Mouse (Mus musculus) embryo, embryonic 11 days (tissue): Measurements from ENCODE around the gene Mat2a.
"Not testable (repeated sequence)": the region's sequence is repeated elsewhere in the genome, so short reads cannot be mapped to it uniquely, and the experiment has no call there.

ENCODE experiments used
- DNase-seq: peaks from one replicate; pipeline ENCODE4 v3.0.0-alpha.2; 2015

Mat2a gene

DNA sequence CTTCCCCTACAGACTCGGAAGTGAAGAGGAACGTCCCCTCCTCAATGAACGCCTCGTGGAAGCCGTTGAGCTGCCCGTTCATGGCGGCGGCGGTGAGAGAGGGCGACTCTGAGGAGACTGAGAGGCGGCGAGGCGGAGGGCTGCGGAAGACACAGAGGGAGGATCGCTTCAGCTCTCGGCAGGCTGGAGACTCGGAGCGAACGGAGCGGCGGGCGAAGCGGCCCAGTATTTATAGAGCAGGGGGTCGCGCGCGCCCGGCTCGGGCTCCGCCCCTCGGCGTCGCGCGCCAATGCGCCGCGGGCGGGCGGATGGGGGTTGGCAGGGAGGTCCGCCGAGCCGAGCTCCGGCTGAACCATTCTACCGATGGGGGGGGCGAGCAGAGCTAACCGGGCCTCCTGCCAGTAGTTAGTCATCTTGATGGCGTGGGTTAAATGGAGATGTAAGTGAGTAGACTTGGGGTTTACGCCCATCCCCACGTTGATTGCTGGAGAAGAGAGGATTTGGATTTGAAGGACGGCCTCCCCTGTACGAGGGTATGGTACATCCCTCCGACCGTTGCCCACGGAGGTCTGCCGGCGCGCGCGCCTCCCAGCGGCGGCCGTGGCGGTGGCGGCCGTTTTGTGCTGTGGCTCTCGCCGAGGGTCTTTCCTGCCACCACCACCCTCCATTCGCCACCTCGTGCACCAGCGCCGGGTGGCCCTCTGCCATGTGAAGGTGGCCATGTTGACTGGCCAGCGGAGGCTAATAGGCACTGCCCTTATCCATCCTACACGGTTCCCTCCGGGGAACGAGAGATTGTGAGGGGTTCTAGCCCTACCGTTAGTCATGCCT, at the start of gene Mat2a:
Gene Mat2a, minus strand, starts transcription at position 204 of the 831 bp plus-strand sequence.
- peak; percentile 95 for DNase-seq

DNA sequence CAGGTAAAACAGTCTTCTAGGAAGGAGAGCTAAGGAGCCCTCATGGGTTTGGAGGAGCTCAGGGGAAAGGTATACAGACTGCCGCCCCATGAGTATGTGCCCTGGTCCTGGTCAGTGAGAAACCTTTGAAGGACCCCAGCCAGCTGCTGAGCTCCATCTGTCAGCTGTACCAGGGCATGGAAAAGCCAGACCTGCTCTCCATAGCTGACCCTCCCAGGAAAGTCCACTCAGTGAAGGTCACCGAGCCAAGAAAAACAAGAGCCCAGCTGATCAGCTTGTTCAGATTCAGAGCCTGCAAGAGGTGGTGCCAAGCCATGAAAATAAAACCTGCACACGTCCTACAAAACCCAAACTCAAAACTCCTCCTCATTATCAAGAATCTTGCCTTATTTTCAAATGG, 49.5 kb upstream of the Mat2a start:
- no peak for DNase-seq

DNA sequence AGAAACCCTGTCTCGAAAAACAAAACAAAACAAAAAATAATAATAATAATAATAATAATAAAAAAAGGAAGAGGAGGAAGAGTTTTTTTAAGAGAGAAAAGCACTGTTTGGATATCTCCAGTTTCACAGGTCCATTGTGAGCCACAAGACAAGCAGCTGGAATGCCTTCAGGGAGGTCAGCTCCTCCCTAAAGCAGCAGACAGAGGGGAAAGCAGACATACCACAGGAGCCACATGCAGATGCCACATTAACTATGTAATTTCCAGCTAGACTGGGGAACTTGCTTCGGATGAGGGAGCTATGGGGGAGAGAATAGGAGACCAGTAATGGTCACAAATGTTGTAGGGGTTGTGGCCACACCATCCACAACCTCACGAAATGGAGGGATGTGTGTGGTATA, 47.9 kb upstream of the Mat2a start:
- DNase-seq, result peak; percentile 8

DNA sequence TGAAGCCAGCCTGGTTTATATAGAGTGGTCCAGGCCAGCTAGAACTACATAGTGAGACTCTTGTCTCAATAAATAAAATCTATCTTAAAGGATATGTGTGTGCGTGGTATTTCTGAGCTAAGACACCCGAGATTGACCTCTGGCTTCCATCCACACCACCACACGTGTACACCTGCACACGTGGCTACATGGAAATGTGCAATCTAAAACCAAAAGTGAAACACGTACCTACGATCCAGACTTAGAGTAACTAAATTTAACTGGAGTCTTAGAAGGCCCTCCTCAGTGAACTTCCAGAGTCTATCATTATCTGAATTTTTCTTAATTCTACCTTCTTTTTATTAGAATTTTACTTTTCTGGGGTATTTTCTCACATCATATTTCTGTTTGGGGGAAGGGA, 46.9 kb upstream of the Mat2a start:
- no peak for DNase-seq

DNA sequence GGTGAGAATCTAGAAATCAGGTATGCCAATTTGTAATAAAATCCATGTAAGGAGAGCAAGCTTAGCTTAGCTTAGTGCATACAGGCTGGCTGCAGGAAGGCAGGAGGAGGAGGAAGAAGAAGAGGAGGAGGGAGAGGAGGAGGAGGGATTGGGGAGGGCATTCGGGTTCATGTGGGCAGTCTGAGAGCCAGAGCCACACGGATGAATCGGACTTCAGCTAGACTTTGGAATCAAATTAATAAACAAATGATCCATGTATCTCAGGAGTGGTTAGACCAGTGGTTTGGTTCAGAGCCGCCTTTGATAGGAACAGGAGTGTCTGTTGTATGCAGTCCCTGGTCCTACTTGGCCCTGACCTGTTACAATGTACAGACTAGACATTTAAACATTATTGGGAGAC, 45.5 kb upstream of the Mat2a start:
- no peak for DNase-seq

DNA sequence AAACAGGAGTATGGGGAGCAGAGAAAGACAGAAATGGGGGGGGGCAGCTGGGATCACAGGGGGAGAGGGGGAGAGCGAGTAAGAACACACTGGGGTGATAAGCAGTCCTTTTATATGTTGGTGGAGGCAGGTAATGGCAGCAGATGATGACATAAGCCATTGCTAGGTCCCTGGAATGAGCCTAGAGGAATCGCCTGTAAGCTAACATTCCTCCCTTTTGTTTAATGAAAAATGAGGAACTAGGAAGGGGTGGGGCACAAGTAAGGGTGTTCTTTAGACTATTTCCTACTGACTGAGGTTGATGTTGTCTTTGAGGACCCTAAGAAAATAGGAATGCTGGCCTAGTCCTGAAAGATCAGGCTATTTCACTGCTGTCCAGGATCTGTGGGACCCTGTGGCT, 42.8 kb upstream of the Mat2a start:
- DNase-seq, result no peak

DNA sequence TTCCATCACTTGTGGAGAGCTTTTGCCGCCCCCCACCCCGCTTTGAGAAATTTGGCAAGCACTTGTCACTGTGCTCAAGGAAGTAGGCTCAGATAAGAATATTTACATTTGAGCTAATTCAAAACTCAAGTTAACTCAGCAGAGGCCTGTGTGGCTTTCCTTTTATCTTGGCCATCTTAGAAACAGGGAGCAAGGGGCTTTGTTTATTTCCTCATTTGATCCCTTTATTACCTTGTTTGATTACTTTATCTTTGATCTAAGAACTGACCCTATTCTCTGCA, 41.0 kb upstream of the Mat2a start:
- no peak for DNase-seq

DNA sequence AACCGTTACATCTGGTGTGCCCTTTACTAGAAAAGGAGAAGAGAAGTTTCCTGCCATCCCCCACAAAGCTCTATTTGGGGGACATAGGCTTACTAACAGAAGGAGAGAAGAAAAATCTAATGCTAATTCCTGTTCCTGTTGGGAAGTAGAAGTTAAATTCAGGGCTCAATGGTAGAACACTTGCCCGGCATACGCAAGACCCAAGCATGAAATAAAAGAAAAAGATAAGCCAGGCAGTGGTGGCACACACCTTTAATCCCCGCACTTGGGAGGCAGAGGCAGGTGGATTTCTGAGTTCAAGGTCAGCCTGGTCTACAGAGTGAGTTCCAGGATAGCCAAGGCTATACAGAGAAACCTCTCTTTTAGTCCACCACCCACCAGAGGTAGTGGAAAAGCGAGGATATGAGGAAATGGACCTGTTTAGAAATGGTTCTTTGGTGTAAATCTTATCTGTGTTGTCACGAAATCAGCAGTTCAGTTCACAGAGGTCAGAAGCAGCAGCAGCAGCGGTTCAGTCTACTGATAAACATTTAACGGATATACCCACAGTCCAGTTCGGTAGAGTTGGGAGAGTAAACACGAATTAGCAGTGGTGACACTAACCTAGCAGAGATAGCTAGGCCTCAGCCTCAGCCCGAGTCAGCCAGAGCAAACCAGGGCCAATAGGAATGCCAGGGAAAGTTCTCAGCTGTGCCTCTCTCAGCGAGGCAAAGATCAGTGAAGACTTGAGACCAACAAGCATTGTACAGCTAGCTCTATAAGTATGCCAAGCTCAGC, 40.5 kb upstream of the Mat2a start:
- no peak for DNase-seq

DNA sequence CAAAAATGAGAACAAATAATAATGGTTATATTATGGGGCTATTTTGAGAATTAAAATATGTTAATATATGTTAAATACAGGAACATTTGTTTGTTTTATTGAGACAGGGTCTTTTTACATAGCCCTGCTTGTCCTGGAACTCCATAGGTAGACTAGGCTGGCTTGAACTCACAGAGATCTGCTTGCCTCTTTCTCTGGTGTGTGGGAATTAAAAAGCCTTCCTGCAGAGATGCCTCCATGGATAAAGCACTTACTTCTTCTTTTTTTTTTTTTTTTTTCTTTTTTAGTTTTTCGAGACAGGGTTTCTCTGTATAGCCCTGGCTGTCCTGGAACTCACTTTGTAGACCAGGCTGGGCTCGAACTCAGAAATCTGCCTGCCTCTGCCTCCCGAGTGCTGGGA, 39.3 kb upstream of the Mat2a start:
- not testable (repeated sequence) for DNase-seq

DNA sequence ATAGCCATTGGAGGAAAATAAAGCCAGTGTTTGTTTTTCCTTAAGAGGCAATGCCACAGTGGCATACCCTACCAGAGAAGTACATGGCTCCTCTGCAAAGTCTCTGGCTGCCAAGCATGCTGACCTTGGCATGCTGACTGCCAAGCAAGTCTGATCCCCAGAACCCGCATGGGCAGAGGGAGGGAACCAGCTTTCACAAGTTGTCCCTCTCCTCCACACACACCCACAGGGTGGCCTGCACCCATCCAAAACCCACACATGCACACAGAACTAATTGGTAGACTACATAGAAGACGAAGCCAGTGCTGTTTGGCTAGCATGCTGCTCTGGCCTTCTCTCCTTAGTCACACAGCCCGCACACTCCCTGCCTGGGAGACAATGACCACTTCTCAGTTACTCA, 38.3 kb upstream of the Mat2a start:
- DNase-seq, result no peak

DNA sequence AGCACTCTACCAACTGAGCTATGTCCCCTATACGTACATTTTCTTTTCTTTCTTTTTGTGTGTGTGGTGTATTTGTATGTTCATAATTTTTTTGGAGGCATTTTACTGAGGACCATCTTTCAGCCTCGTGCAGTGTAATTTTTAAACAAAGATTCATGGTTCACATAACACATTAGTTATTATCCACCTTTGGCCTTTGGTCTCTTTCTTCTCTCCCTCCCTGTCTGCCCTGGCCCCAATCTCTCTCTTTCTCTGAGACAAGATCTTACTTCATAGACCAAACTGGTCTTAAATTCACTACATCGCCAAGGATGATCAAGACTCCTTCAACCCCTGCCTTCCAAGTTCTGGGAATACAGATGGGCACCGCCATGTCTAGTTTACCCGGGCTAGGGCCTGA, 37.5 kb upstream of the Mat2a start:
- no peak for DNase-seq

DNA sequence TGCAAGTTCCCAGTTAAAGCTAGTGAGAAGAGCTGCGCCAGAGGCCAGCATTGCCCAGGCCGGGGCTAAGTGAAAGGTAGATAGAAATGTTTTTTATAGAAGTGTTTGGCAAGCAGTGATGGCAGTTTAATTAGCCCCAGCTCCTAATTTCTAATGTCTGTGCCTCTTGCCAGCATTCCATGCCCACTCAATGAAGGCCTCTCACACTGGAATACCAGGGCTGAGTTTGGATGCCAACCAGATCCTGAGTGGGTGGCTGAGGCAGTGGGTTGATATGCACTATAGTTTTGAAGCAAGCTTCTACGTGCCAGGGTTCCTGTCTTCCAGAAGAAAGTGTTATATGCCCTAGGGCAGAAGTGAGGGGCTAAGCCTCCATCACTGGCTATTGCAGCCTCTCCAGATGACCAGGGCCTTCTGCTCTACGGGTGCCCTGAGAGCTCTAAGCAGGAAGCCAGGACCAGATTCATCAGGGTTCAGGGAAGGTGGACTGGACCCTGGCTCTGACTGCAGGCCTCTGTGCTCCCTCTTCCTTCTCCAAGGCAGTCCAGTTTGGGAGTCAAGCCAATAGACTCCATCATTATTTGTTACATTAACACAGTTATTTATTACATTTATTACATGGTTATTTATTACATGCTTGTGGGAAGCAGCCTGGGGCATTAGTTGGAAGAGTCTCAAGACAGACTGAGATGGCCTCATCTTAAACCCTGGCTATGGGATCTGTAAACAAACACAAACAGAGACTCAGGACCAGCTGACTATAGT, 36.0 kb upstream of the Mat2a start:
- no peak for DNase-seq

DNA sequence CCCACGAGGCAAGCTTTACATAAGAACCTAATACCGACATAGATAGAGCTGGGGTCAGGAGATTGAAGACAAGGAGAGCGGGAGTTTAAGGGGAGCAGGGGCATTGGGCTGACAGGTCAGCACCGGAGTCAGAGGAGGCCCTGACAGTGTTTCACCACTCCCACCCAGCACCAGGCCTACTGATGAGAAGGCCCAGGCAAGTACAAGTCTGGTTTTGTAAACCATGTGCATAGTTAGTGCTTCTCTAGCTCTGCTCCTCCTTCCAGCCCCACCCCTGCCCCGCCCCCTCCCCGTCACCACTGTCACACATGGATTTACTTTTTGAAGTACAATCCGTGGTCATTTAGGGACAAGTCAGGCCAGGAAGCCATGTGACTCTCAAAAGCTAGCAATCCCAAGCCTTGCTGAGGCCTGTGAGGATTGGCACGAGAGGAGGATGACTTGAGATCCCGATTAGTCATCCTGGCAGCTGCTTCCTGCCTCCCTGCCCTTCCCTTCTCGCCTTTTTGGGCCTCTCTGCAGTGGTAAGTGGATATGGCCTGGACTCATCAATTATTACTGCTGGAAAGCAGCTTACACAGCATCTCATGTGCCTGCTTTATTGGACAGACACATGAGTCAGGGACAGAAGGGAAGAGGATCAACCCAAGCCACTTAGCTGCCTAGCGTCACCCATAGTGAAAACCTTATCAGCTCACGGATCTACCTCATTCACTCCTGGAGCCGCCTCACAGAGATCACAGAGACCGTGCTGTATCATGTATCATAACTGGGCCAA, 34.1 kb upstream of the Mat2a start:
- DNase-seq, result peak; percentile 28

DNA sequence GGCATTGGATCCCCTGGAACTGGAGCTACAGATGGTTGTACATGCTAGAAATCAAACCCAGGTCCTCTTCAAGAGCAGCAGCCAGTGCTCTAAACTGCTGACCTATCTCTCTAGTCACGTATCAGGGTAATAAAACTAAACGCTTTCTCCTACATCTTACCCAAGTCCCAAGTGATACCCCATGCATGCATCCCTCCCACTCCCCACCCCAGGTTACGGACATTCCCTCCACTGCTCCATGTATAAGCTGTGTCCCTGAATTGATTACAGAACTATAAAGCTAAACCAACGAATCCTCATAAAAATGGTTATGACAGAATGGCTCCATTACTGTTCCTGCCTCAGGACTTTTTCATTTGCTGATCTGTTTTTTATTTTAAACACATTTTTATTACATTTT, 26.8 kb upstream of the Mat2a start:
- DNase-seq, result no peak

DNA sequence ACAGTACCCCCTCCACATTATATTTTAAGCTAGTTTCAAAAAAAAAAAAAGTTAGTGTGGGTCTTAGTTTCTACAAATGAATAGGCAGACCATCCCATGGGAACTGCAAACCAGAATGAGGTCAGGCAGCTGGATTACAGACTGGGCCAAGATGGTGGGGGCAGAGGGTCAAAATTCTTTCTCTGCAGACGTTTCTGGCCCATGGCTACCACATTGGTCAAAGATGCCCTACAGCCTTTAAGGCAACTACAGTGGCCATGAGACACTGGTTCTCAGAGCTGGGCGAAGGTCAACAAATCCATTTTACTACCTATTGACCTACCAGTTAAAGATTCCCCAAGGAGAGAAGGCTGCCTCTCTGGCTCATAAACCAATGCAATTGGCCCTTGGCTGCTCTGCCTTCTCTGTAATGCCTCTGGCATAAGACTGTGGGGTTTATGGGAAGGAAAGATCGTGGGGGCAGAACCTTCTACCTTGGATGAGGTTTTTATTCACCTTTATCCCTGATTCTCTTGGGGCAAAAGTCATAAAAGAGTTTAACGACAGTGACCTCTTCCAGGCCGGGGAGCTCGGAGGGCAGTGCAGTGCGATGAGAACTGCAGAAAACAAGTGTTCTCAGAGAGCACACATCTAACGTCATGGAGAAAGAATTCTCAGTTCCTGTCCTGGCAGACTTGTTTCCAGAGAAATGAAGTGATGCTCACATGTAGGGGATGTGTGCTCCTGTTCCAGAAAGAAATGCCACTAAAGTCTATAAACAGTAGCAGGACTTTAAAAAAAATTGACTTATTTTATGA, 26.2 kb upstream of the Mat2a start:
- no peak for DNase-seq

DNA sequence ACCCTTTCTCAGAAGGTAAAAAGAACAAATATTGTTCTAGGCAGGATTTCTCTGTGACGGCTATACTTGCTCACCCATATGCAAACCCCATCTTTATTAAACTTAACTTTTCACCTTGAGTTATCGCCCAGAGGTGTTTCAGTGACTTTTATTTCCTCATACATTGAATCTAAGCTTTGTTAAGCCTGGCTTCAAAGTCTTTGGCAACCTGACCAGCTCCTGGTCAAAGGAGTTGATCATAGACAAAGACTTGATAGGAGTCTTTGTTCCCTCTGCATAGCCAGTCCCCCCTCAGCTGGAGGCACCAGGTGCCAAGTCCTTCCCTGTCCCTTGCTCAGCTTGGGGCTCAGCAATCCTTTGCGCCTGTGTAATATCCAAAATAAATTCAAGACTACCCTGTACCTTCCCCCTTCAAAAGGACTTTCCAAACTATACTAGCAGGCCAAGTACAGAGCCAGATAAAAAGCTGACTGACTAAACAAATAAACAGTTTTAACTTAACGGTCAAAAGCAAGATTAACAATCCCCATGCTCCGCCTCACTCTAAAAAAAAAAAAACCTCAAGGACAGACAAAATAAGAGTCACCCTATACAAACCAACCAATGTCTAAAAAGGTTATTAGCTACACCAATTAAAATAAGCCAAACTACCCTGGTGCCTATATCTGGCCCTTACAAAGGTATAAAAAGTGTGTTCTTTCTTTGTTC, 23.3 kb upstream of the Mat2a start:
- not testable (repeated sequence) for DNase-seq

DNA sequence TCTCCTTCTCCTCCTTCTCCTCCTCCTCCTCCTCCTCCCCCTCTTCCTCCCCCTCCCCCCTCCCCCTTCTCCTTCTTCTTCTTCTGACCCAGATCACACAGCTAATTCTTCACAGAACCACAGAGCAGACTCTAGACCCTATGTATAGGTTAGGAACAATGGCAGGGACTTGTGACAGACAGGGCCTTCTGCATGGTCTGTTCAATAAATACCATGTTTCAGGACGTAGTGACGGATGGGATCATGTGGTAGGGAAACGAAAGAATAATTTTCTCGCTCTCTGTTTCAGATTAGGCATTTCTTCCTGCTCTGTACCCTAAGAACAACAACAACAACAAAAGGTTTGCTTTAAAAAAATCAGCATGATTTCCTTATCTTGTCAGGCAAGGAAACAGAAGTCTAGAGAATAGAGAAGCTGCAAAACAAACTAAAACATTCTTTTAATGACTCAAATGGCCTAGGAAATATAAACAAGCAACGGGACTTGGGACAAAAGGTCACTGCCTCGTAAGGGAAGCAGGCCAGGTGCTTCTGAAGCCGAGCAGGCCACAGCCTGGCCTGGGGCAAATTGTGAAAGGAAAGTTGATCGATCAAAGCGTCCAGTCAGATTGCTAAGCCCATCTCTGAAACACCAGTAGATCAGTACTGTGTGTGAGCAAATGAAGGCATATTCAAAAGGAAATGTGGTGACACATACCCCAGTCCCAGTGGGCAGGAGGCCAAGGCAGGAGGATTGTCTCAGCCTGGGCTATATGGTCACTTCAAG, 20.9 kb upstream of the Mat2a start:
- DNase-seq, result no peak

DNA sequence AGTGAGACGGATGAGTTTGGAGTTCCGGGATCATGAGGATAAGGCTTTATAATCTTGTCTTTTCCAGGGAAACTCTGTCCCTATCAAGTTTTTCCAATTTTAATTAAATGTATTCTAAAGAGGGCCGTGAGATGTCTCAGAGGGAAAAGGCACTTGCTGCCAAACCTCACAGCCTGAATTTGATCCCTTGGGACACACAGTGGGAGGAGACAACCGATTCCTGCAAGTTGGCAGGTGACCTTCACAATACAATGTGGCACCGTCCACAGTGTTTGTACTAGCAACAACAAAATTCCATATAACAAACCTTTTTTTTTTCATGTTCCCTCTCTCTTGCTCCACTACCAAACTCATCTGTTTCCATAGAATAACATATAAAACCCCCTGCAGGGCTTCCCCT, 19.6 kb upstream of the Mat2a start:
- DNase-seq, result no peak

DNA sequence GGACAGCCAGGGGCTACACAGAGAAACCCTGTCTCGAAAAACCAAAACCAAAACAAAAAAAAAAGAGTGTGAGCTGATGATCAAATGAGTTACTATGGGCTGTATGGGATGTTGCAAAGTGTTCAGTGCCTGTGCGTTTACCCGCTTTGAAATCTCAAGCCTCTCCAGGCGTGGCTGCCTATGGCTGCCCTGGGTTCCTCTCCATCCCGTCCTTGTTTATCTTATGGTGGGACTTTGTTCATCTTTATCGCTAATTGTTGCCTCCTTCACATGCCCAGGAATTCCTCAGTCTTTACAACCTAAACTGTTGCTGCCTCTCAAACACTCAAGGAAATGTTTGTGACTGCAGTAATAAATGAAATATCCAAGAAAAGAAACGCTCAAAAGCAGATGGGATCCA, 19.1 kb upstream of the Mat2a start:
- no peak for DNase-seq

DNA sequence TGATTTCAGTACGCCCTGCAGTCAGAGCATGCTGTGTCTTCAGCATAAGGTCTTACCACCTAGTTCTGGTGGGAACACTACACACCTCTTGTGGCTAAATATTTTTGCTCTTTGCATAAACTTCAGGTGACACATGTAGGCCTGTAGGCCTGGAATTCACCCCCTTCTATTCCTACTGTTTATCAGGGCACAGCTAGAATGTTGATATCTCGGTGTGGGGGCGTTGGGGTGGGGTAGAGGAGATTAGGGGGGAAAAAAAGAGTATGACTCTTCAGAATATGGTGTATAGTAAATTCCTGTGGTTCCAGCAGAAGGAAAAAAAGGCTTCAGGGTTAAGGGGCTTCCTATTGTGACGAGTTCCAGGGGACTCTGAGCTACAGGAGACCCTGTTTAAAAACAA, 17.2 kb upstream of the Mat2a start:
- no peak for DNase-seq
